Mouse (Mus musculus) layer of hippocampus, adult 9-10 months (tissue): ENCODE results near the gene Acta2.
A peak's percentile ranks its signal among the peaks of the same experiment; 100 is the strongest.

Source experiments
- DNase-seq: peaks from one replicate; pipeline ENCODE4 v3.0.0; 2022; ENCODE audit warnings: low spot score

Gene Acta2

DNA sequence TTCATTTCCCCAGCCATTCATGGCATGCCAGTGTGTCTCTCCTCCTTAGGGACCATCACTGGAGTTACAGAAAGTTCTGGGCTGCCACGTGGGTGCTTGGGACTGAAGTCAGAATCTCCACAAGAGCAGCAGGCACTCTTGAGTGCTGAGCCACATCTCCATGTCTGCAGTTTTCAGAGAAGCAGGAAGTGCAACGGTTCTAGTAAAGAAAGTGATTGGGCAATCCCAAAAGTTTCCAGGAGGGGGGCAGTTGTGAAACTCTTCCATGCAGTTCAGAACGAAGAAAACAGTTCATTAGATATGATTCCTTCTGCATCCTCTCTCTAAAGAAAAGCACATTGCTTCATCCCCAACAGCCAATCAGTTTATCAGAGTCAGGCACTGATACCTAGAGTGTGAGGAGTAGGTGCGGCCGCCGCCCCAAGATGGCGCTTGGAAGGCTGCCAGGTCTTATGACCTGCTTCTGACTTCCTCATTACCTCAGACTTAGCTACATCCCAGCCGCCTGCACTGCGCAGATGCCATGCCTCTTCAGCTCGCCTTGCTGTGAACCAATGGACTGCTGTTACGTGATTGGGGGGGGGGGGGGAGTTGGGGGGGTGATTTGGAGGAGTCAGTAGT, 14.8 kb upstream of the Acta2 start:
- DNase-seq = no peak

DNA sequence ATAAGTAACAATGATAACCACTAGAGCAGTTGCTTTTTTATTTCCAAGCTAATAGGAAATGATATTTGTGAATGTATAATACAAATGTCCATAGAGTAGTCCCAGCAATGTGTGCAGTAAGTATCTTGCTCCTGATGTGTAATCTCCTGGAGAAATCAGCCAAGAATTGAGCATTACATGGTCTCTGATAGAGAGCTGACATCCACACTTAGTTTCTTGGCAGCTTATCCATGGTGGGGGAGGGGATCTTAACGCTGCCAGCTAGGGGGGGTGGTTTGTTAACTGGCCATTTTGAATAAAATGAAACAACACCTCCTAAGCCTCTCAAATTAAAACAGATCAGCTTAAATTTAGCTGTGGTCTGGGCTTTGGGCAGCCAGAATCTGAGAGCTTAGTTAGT, 13.6 kb upstream of the Acta2 start:
- DNase-seq = no peak

DNA sequence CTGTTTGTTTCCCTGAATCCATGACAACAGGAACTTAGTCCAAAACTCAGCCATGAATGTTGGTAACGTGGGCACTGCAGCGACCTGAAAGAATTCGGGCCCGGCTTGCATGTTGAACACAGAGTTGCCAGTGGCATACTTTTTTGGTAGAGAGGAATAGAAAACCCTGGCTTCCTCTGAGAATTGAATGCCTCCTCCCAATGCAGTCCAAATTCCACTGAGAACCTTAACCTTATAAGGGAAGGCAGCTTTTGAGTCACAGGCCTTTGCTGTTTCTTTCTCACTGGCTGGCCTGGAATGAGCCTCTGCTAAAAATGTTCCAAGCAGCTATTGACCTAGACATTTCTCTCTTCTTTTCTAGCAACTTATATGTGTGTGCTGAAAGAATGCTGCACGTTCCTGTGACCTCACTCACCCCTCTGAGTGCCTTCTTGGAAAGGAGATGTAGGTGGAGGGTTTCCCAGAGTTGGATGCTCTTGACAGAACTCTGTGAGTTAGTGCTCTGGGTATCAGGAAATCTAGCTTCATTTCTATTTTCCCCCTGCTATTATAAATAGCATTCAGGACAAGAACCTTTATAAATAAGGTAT, 10.3 kb upstream of the Acta2 start:
- no peak for DNase-seq

DNA sequence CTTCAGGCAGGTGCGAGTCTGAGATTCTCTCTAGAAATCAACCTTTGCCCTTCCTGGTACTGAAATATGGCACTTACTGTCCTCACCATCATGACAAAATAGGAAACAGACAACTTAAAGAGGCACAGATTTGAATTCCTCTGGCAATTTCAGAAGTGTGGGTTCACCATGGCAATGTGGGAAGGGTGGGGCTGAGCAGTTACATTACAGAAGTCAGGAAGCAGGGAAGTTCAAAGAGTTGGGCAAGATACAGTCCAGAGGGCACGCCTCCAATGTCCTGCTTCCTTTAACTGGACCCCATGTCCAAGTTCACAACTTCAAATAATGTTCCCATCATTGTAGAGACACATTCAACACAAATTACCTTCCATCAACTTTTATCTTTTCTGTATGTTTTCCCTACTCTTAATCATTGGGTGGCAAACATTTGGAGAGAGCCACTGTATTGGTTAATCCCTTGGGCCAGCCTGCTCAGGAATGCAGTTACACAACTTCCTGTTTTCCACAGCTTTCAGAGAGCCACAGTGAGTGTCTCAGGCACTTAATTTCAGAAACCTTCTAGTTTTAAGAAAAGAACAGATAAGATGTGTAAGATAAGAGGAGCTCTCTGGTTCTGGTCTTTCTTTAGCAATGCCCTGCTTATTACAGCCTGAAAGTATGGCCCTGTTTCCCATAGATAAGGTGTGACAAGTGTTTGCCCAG, 7.0 kb upstream of the Acta2 start:
- no peak for DNase-seq

DNA sequence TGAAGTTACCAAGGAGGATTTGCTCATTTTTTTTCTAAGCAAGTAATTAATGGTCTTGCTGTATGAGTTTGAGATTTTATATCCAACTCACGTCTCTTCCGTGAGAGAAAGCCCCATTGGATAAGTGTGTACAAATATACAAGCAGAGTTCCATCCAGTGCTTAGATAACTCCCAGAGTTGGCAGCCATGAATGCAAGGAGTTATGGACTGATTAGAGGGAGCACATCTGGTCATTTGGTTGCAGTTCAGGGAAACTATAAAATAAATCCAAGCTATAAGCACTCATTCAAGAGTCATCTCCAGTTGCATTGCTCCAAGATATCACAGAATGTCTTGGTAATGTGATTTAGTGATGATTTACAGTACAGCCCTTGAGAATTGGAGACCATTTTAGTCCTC, 1.5 kb upstream of the Acta2 start:
- no peak for DNase-seq

DNA sequence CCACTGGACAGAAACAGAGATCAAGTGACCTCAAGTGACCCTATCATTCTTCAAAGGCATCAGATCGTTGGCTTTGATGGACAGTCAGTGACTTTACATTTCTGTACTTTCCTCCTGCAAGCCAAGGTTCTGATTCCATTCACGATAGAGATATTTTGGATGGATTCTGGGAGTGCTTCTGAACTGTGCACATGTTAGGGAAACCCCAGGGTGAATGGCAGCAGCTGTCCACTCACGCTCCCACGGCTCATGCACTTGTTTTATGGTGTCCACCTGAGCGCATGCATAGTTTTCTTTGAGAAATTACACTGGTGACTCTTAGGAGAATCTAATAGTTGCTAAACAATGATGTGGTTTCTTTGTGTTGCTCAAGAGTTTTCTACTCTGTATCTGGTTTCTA, 759 bp upstream of the Acta2 start:
- DNase-seq = no peak

DNA sequence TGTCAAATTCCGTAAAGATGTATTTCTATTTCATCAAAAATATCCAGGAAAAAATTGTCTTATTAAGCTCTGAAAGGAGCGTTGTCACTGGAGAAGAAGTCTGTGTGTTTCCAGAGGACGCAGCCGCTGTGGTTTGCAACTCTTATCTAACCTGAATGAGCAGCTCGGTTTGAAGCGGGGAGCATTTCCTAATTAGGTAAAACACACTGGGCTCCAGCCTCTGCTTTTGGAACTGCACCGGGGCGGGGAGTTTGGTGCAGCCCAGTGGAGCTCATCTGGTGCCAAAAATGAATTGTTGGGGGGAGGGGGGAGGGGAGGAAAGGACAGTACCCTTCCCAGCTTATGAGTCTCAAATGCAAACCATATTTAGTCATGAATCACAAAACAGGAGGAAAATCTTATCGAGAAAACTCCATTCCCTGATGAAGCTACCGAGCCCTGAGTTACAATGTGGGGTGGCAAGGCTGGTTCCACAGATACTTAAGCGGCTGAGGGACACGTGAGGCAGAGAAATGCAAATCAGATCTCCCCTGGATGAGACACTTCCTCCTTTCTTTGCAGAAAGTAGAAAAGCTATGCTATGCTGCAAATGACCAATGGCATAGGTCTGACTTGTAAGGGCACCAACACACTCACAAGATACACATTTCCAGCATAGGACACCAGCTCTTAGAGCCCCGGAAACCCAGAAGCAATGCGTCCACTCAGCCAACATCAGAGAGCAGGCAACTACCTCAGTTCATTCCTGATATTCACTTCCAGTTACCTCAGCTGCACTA, 1.1 kb downstream of the Acta2 start:
- DNase-seq = no peak

DNA sequence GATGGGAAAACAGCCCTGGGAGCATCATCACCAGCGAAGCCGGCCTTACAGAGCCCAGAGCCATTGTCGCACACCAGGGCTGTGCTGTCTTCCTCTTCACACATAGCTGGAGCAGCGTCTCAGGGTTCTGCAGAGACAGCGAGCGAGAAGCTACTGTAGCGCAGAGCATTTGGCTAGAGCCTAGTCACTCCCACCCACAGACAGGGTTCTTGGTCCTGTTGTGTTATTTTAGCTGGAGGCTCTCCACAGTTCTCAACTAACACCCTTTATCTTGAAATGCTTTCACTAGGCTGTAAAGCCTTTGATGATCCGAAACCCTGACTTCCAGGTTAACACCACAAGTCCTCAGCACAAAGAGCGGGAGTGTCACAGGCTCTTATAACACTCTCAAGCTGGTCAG, 2.9 kb downstream of the Acta2 start:
- no peak for DNase-seq

DNA sequence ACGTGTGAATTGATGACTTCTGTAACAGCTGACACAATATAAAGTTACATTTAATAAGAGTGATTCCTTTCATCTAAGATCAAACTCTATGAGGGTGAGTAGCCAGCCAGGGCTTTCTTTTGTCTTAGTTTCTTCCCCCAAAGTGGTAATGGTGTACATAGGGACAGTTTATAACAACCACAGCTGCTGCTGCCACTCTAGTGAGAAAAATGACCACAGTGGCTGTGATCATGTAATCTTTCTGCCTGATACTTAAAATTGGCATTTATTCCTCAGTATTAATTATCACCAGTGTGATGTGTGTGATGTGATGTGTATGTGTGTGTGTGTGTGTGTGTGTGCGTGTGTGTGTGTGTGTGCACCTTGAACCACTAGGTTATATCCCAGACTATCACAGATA, 3.5 kb downstream of the Acta2 start:
- DNase-seq = no peak

DNA sequence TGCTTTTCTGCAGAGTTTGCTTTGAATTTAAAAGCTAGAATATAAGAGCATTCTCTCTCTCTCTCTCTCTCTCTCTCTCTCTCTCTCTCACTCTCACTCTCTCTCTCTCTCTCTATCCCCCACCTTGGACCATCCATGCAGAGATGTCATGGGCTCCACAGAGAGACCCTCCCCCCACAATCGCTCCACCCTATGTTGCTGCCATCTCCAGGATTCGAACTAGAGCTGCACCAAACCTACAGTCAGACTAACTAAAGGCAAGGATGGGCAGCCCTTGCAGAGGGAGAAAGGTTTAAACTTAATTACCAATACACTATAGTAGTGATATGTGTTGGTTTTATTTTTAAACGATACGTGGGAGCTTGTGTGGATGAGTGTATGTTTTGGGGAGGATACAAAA, 4.8 kb downstream of the Acta2 start:
- no peak for DNase-seq

DNA sequence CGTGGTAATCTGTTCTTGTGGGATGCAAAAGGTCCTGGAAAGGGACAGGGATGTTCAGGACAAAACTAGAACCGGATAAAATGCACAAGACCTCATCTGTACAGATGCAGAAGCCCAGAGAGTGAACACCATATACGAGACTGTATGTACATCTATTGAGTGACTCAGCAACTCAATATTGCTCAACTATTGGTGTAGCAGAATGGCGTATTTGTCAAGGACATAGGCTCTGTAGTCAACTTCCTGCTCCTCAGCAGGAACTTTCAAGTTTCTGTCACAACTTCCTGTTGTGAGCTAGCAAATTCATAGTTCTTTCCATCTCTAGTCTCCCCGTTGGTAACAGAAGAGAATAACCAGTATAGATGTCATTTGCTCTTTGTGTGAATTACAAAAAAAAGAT, 6.8 kb downstream of the Acta2 start:
- no peak for DNase-seq

DNA sequence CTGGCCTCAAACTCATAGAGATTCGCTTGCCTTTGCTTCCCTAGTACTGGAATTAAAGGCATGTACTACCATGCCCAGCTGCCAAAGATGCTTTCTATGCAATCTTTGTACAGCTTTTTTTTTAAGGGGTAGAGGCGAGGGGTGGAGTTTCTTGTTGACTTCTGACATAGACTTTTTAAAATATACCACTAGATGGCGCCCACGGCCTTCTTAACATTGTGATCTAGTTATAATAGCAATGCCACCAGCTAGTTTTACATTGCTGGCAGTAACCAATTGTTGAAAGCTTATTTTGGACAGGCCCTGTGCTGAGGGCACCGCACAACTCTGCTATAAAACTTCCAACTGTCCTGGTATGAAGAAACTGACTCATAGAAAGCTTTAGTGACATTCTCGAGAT, 11.3 kb downstream of the Acta2 start:
- peak; percentile 59 for DNase-seq

DNA sequence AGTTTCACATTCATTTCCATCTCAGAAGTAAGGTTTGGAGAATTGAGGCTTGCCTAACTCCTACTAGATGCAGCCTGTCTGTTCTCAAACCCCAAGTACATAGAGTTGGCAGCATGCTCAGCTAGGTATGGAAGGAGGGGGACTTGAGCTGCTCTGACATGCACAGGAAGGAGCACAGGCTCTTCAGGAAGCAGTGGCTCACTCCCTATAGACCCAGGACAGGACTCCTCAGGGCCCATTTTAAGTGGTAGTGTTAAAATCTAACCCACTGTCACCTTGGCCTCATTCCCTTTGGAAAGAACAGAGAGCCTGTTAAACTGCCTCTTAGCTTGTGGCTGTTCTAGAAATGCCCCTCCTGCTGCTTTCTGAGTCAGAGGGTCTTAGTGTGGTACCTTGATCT, 12.5 kb downstream of the Acta2 start:
- no peak for DNase-seq

DNA sequence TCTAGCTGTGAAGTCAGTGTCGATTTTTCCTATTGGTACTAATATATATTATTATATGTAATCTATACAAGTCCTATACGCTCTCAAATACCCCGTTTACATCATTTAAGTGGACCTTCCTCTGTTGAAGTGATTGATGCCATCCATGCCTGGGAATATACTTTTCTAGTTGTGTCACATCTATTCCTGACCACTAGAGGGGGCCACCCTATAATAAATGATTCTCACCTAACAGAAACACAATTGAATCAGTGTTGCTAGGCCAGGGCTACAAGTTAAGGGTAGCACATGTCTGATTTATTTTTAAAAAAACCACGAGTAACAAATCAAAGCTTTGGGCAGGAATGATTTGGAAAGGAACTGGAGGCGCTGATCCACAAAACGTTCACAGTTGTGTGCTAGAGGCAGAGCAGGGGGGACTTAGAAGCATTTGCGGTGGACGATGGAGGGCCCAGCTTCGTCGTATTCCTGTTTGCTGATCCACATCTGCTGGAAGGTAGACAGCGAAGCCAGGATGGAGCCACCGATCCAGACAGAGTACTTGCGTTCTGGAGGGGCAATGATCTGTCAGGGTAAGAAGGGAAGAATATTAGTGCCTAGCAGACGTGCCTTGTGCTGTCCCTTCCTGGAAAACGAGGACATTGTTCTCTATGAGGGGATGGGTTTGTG, 14.0 kb downstream of the Acta2 start:
- peak; percentile 27 for DNase-seq

DNA sequence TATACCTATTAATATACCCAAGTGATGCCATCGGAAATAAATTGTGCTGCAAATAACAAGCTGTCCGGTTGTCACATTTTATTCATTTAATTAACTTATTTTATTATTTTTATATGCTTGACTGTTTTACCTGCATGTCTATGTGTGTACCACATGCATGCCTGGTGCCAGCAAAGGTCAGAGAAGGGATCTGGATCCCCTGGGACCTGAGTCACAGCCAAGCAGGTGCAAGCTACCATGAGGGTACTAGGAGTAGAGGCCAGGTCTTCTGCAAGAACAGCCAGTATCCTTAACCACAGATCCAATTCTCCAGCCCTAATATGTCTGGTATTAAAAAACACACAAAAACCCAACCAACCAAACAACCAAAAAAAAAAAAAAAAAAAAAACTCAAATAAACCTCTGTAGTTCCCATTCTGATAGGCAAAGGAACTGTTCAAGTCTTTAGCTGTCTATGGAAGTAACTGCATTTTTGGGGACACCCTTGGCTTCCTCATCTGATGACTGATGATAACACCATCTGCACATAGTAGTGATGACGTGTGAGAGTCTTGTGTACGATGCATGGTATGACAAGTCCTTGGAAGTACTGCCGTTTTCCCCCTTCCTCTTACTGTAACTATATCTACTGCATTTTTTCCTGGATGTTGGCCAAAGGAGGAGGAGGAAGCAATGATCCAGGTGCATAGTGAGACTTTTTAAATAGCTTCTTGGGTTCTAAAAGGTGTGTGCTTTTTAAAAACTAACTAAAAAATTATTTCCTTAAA, 14.9 kb downstream of the Acta2 start:
- DNase-seq = no peak

DNA sequence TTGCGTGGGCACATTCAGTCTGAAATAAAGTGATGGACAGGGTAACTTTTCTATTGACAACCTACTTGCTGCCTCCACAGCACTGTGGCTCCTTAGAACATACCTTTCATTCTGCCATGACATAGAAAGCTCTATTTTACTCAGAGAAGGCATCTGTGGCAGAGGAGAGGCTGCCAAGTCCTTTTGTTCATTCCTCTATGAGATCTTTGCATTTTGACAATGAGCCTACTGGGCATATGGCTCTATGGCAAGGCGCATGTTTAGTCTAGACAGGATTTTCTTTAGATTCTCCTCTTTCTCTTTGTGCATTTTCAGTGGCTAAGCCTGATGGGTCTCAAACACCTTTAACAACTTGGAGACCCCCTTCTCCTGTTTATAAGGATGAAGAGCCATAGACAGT, 17.6 kb downstream of the Acta2 start:
- no peak for DNase-seq

DNA sequence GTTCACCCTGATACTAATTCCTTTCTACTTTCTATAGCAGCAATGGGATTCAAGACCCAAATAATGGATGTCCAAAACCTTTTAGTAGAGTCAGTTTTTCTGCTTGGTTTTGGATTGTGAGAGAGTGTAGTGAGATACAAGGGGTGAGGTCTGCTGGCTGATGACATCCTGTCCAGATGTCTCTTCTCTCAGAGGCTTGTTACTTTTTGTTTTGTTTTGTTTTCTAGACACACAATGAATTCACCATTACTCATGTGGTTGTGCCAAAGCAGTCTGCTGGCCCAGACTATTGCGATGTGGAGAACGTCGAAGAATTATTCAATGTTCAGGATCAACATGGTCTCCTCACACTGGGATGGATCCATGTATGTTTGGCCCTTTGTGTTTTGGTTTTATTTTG, 19.3 kb downstream of the Acta2 start:
- DNase-seq = no peak

DNA sequence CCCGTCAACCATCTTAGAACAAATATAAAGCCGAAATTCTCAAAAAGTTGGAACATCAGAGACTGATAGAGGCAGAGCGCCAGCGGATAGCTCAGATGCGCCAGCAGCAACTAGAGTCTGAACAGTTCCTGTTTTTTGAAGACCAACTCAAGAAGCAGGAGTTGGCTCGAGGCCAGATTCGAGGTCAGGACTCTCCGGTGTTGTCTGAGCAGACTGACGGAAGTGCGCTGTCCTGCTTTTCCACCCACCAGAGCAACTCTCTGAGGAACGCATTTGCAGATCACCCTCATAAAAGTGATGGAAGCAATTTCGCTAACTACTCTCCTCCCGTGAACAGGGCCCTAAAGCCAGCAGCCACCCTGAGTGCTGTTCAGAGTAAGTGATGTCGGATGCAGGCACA, 21.4 kb downstream of the Acta2 start:
- DNase-seq = peak; percentile 55

DNA sequence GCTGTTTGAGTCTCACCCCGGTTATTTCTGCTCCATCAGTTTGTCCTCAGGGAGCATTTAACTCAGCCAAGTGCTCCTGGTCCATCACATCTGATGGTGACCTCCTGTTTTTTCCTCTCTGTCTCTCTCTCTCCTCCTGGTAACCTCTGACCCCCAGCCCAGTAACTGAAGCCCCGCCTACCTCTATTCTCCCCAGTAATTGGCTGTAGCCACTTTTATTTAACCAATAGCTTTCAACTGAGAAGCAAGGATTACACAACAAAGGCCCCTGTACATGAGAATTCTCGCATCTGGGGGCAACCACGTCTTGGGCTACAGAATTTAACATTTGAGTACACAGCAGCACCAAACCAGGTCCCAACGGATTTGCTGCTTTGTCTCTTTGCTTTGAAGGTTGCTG, 23.1 kb downstream of the Acta2 start:
- no peak for DNase-seq

DNA sequence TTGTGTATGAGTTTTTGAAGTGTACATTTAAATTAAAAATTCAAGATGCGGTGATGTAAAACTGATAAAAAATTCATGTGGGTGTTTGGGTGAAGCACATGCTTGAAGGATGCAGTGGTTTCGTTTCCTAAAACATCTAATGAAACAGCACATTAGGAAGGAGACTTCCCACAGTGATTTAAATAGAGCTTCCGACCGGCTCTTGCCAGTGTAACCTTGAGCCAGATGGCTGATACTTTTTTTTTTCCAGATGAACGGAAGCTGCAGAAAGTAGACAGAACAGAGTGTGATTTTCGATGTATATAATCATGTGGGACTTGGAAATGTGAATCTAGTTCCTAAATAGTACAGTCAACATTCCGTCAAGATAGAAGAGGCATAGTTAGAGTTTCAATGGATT, 23.8 kb downstream of the Acta2 start:
- DNase-seq = no peak

DNA sequence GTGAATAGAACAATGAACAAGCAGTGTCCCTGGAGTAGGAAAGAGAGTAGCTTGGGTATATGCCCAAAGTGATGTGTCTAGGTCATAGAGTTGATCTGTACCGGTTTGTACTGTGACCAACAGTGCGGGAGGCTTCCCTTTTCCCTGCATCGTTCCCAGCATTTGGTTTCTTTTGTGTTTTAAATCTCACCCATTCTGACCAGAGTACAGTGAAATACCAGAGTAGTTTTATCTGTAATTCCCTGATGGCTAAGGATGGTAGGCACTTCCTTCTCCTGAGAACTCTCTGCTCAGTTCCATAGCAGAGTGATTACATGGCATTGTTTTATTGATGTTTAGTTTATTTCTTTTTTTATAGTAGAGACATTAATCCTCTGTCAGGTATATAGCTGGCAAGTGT, 32.6 kb downstream of the Acta2 start:
- DNase-seq = no peak
